Mouse (Mus musculus): ENCODE measurements around the gene Apeh. TPM values are rescaled to one million over a fixed set of nuclear protein-coding genes. Genes with fewer than 3 reads are reported as not detected.
A peak's percentile ranks its signal among the peaks of the same experiment; 100 is the strongest.

Apeh gene
- polyA plus RNA-seq, 1 experiment: 41.1 TPM

GRCm38 (mm10) chr9:108073141-108073930 lies 21.1 kb downstream of the Apeh start:
- Histone ChIP-seq H3K4me3 (ENCODE audit: insufficient read depth, low read depth, low read length) (no peak overlapping the region), H3K4me1 (ENCODE audit: control insufficient read depth, insufficient read depth, insufficient read length, low read length) (peaks cover 3% of the 10 kb centered on the region; the same call in 1 of the 2 replicates), H3K27ac (replicated peaks; ENCODE audit: low read depth, low read length) (no peak overlapping the region)

- no peak overlapping the region for H3K27ac ChIP-seq (replicated peaks; ENCODE audit: low read depth, low read length)
- H3K4me3 ChIP-seq (ENCODE audit: insufficient read depth, low read depth, low read length): no peak overlapping the region
Measured at GRCm38 (mm10) chr9:108072481-108072924, 21.9 kb downstream of the Apeh start.

GRCm38 (mm10) chr9:108071801-108072200 lies 22.6 kb downstream of the Apeh start:
- no peaks in the 10 kb centered on the region for H3K4me1 ChIP-seq (ENCODE audit: control insufficient read depth, insufficient read depth, insufficient read length, low read length)
- no peak overlapping the region for H3K4me3 ChIP-seq (ENCODE audit: insufficient read depth, low read depth, low read length)
- no peak overlapping the region for H3K27ac ChIP-seq (replicated peaks; ENCODE audit: low read depth, low read length)

More at GRCm38 (mm10) chr9:108072481-108072924, 21.9 kb downstream of the Apeh start:
- H3K4me1 ChIP-seq (ENCODE audit: control insufficient read depth, insufficient read depth, insufficient read length, low read length): no peaks in the 10 kb centered on the region

- H3K4me1 ChIP-seq (ENCODE audit: control insufficient read depth, insufficient read depth, insufficient read length, low read length): no peaks in the 10 kb centered on the region
- no peak overlapping the region for H3K27ac ChIP-seq (replicated peaks; ENCODE audit: low read depth, low read length)
- H3K4me3 ChIP-seq (ENCODE audit: insufficient read depth, low read depth, low read length): no peak overlapping the region
Measured at GRCm38 (mm10) chr9:108069529-108069928, 24.9 kb downstream of the Apeh start.

- H3K27ac ChIP-seq (replicated peaks; ENCODE audit: low read depth, low read length): no peak overlapping the region
- no peaks in the 10 kb centered on the region for H3K4me1 ChIP-seq (ENCODE audit: control insufficient read depth, insufficient read depth, insufficient read length, low read length)
Measured at GRCm38 (mm10) chr9:108069007-108069406, 25.4 kb downstream of the Apeh start.

GRCm38 (mm10) chr9:108067900-108068299 lies 26.5 kb downstream of the Apeh start:
- Histone ChIP-seq H3K4me3 (ENCODE audit: insufficient read depth, low read depth, low read length) (no peak overlapping the region), H3K27ac (replicated peaks; ENCODE audit: low read depth, low read length) (no peak overlapping the region), H3K4me1 (ENCODE audit: control insufficient read depth, insufficient read depth, insufficient read length, low read length) (no peaks in the 10 kb centered on the region)

More at GRCm38 (mm10) chr9:108069007-108069406, 25.4 kb downstream of the Apeh start:
- no peak overlapping the region for H3K4me3 ChIP-seq (ENCODE audit: insufficient read depth, low read depth, low read length)

- Histone ChIP-seq H3K4me1 (ENCODE audit: control insufficient read depth, insufficient read depth, insufficient read length, low read length) (no peaks in the 10 kb centered on the region), H3K27ac (replicated peaks; ENCODE audit: low read depth, low read length) (no peak overlapping the region), H3K4me3 (ENCODE audit: insufficient read depth, low read depth, low read length) (no peak overlapping the region)
Measured at GRCm38 (mm10) chr9:108067199-108067598, 27.2 kb downstream of the Apeh start.

- Histone ChIP-seq H3K27ac (replicated peaks; ENCODE audit: low read depth, low read length) (no peak overlapping the region), H3K4me1 (ENCODE audit: control insufficient read depth, insufficient read depth, insufficient read length, low read length) (no peaks in the 10 kb centered on the region), H3K4me3 (ENCODE audit: insufficient read depth, low read depth, low read length) (no peak overlapping the region)
Measured at GRCm38 (mm10) chr9:108065491-108066011, 28.9 kb downstream of the Apeh start.

GRCm38 (mm10) chr9:108063361-108063760 lies 31.0 kb downstream of the Apeh start:
- Histone ChIP-seq H3K4me3 (ENCODE audit: insufficient read depth, low read depth, low read length) (no peak overlapping the region), H3K4me1 (ENCODE audit: control insufficient read depth, insufficient read depth, insufficient read length, low read length) (no peaks in the 10 kb centered on the region), H3K27ac (replicated peaks; ENCODE audit: low read depth, low read length) (no peak overlapping the region)

GRCm38 (mm10) chr9:108062142-108062541 lies 32.3 kb downstream of the Apeh start:
- H3K27ac ChIP-seq (replicated peaks; ENCODE audit: low read depth, low read length): no peak overlapping the region
- 0 out of 2 replicates have a peak, but pooled peaks cover 4% of the 10 kb centered on the region for H3K4me1 ChIP-seq (ENCODE audit: control insufficient read depth, insufficient read depth, insufficient read length, low read length)
- no peak overlapping the region for H3K4me3 ChIP-seq (ENCODE audit: insufficient read depth, low read depth, low read length)

GRCm38 (mm10) chr9:108058291-108058690 lies 36.1 kb downstream of the Apeh start:
- Histone ChIP-seq H3K4me3 (ENCODE audit: insufficient read depth, low read depth, low read length) (no peak overlapping the region), H3K4me1 (ENCODE audit: control insufficient read depth, insufficient read depth, insufficient read length, low read length) (peaks cover 10% of the 10 kb centered on the region), H3K27ac (replicated peaks; ENCODE audit: low read depth, low read length) (no peak overlapping the region)

- Histone ChIP-seq H3K4me3 (ENCODE audit: insufficient read depth, low read depth, low read length) (no peak overlapping the region), H3K27ac (replicated peaks; ENCODE audit: low read depth, low read length) (peak overlapping the region; percentile 64), H3K4me1 (ENCODE audit: control insufficient read depth, insufficient read depth, insufficient read length, low read length) (peaks cover 13% of the 10 kb centered on the region)
Measured at GRCm38 (mm10) chr9:108057262-108057562, 37.2 kb downstream of the Apeh start.

- H3K27ac ChIP-seq (replicated peaks; ENCODE audit: low read depth, low read length): peak overlapping the region; percentile 64
- no peak overlapping the region for H3K4me3 ChIP-seq (ENCODE audit: insufficient read depth, low read depth, low read length)
- peaks cover 13% of the 10 kb centered on the region for H3K4me1 ChIP-seq (ENCODE audit: control insufficient read depth, insufficient read depth, insufficient read length, low read length)
Measured at GRCm38 (mm10) chr9:108056361-108057261, 37.8 kb downstream of the Apeh start.

GRCm38 (mm10) chr9:108055661-108056237 lies 38.7 kb downstream of the Apeh start:
- Histone ChIP-seq H3K27ac (replicated peaks; ENCODE audit: low read depth, low read length) (no peak overlapping the region), H3K4me3 (ENCODE audit: insufficient read depth, low read depth, low read length) (no peak overlapping the region)

GRCm38 (mm10) chr9:108055061-108055460 lies 39.3 kb downstream of the Apeh start:
- Histone ChIP-seq H3K4me1 (ENCODE audit: control insufficient read depth, insufficient read depth, insufficient read length, low read length) (peaks cover 13% of the 10 kb centered on the region), H3K4me3 (ENCODE audit: insufficient read depth, low read depth, low read length) (no peak overlapping the region), H3K27ac (replicated peaks; ENCODE audit: low read depth, low read length) (no peak overlapping the region)

More at GRCm38 (mm10) chr9:108055661-108056237, 38.7 kb downstream of the Apeh start:
- peaks cover 13% of the 10 kb centered on the region for H3K4me1 ChIP-seq (ENCODE audit: control insufficient read depth, insufficient read depth, insufficient read length, low read length)
